Mouse (Mus musculus) forebrain, postnatal 0 days (tissue): Measurements from ENCODE around the gene Mpv17. TPM values are rescaled to one million over a fixed set of nuclear protein-coding genes. Genes with fewer than 3 reads are reported as not detected.

Experiments used
- ATAC-seq: fragments of 200-750 bp; cut with Nextera tagmentation; 2 replicates; pipeline ENCODE4 v1.8.0; 2017; ENCODE audit warnings: mild to moderate bottlenecking, moderate library complexity
- DNase-seq: peaks from one replicate; pipeline ENCODE4 v3.0.0-alpha.2; 2015
- H3K27ac ChIP-seq: fragments of 300-500 bp; sonication (generic); 2 replicates; pipeline ENCODE4 v1.5.1; 2014; ENCODE audit warnings: low read depth, mild to moderate bottlenecking, antibody characterized with exemption, low read length, moderate library complexity, mixed read lengths
- H3K27me3 ChIP-seq: fragments of 300-500 bp; sonication (generic); 2 replicates; pipeline ENCODE4 v1.6.1; 2014; ENCODE audit warnings: mild to moderate bottlenecking, low read length, mixed read lengths; ENCODE audit not compliant: insufficient read depth
- H3K36me3 ChIP-seq: fragments of 300-500 bp; sonication (generic); 2 replicates; pipeline ENCODE4 v1.6.1; 2014; ENCODE audit warnings: mild to moderate bottlenecking, moderate library complexity; ENCODE audit not compliant: insufficient read depth
- H3K4me1 ChIP-seq: fragments of 300-500 bp; sonication (generic); 2 replicates; pipeline ENCODE4 v1.6.1; 2014; ENCODE audit warnings: antibody characterized with exemption; ENCODE audit not compliant: insufficient read depth
- H3K4me2 ChIP-seq: fragments of 300-500 bp; sonication (generic); 2 replicates; pipeline ENCODE4 v1.6.1; 2014; ENCODE audit warnings: low read depth, mild to moderate bottlenecking, moderate library complexity
- H3K4me3 ChIP-seq: fragments of 300-500 bp; sonication (generic); 2 replicates; pipeline ENCODE4 v1.5.1; 2014; ENCODE audit warnings: low read depth, low read length, mixed read lengths
- H3K9ac ChIP-seq: fragments of 300-500 bp; sonication (generic); 2 replicates; pipeline ENCODE4 v1.6.1; 2014; ENCODE audit warnings: mild to moderate bottlenecking
- H3K9me3 ChIP-seq: fragments of 300-500 bp; sonication (generic); 2 replicates; pipeline ENCODE4 v1.6.1; 2016; ENCODE audit warnings: low read length
- CTCF ChIP-seq: sonication (generic); IDR thresholded peaks from 2 replicates; pipeline ENCODE4 v1.5.1; 2016; ENCODE audit warnings: antibody characterized with exemption, control low read depth, low read depth
- WGBS: fragments of 180-500 bp; shearing (Covaris S2); extraction: QIAGEN DNeasy Blood & Tissue Kit; methylation state at CpG from one replicate; pipeline ENCODE4 v1.1.7; 2014; 5-methylcytosine and 5-hydroxymethylcytosine counted together
- polyA plus RNA-seq: library from polyadenylated mRNA; unstranded; fragments of >200 nt; fragmentation: Nextera tagmentation; extraction: Ambion mirVana; gene quantifications from 2 replicates; pipeline ENCODE4 v1.2.1, GENCODE M21; 2015
- total RNA-seq: library from RNA; depleted of rRNA; stranded (reverse); fragments of >200 nt; gene quantifications from 2 replicates; pipeline ENCODE4 v1.2.3, GENCODE M21; 2014

The Mpv17 gene
- total and polyA plus RNA-seq, 2 experiments from 2014 or later: 38.7 to 40.0 TPM

DNA sequence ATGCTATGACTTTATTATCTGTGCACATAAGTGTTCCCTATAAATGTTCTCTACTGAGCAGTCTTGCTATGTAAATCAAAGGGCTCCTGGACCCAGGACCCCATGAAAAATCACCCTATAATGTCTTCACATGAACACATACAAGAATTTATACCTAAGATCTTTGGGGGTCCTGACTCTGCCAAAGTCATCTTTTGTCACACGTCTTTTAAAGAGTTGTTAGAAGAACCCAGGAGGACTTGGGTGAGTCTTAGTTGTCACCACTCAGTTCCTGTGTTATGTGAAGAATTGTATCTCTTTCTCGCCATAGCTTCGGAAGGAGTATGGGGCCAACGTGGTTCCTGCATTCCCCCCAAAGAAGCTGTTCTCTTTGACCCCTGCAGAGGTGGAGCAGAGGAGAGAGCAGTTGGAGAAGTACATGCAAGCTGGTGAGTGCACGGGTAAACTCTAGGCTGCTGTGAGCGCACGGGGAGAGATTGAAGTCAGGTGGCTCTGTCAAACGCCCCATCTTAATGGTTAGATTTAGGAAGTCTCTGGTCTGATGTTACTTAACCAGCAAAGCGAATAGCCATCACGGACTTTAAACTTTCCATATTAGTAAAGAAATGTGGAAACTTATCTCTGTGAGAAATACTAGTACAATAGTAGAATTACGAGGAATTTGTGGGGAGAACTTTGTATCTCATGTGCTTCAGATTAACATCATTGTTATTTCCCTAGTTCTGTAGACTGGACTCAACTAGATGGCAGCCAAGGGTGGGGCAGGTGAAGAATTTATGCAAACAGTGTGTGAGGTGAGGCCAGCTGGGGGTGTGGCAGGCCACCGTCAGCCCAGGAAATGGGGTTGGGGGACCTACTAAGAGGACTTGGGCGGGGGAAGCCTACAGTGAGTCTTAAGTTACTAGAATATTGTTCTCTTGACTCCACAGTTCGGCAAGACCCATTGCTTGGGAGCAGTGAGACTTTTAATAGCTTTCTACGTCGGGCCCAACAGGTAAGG is 40.7 kb upstream of the Mpv17 start:
- peaks cover 10% of the 10 kb centered on the region for H3K4me1 ChIP-seq
- no peaks in the 10 kb centered on the region for H3K9me3 ChIP-seq
- H3K4me2 ChIP-seq: no peak overlapping the region
- no peak overlapping the region for H3K27ac ChIP-seq
- H3K4me3 ChIP-seq: no peak overlapping the region
- no peak overlapping the region for H3K9ac ChIP-seq
- ATAC-seq (no peak), DNase-seq (no peak)
- WGBS: 93% methylated on average over 16 of the region's 16 CpGs
- TF ChIP-seq CTCF: no peak
- H3K27me3 ChIP-seq: no peaks in the 10 kb centered on the region
- peaks cover 66% of the 10 kb centered on the region for H3K36me3 ChIP-seq

GRCm38 (mm10) chr5:31193631-31194281 is 39.7 kb upstream of the Mpv17 start:
- 14% methylated on average over 25 of the region's 25 CpGs for WGBS
- Histone ChIP-seq H3K36me3 (peaks cover 63% of the 10 kb centered on the region), H3K4me2 (peak overlapping the region; percentile 86), H3K27me3 (no peaks in the 10 kb centered on the region), H3K9ac (peak overlapping the region; percentile 89), H3K4me1 (peaks cover 10% of the 10 kb centered on the region), H3K27ac (peak overlapping the region; percentile 92), H3K9me3 (no peaks in the 10 kb centered on the region), H3K4me3 (peak overlapping the region; percentile 86)
- ATAC-seq (no peak), DNase-seq (no peak)
- no peak for TF ChIP-seq CTCF

DNA sequence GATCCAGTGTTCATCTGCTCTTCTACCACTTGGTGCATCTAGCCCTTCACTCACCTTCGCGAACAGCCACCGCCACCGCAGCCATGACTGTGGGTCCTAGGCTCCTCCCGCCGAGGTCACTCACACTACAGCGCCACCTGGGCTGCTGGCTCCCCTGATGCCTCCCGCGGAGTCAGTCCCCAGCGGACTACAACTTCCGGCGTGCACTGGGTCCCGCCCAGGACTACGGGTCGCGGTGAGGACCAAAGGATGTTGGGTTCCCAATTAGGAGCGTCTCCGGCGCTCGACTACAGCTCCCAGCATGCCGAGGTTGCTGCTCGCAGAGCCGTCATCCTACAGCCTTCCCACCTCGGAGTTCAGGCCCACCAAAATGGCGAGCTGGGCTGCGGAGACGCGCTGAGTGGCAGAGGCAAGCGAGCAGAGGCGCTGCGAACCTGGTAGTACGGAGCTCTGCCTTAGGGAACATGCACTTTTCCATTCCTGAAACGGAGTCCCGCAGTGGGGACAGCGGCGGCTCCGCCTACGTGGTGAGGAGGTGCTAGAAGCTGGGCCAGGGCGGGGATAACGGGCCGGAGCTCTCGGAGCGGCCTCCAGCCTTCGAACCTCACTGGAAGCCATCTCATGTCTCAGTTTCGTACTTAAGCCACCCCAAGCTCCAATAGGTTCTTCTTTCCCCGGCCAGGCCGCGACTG is 39.0 kb upstream of the Mpv17 start, which contains the start of the genes Snx17 and Eif2b4:
Gene Snx17 (plus strand): TSS at position 289 of the 692 bp plus-strand sequence.
Gene Eif2b4 (minus strand): TSS at position 492 of the 692 bp plus-strand sequence.
- Histone ChIP-seq H3K27ac (peak within 1 kb of the TSS; percentile 92), H3K9me3 (no peaks in the 10 kb centered on the region), H3K36me3 (peaks cover 61% of the 10 kb centered on the region), H3K4me1 (peaks cover 10% of the 10 kb centered on the region), H3K27me3 (no peaks in the 10 kb centered on the region), H3K9ac (peak within 1 kb of the TSS; percentile 89), H3K4me3 (peak within 1 kb of the TSS; percentile 86), H3K4me2 (peak within 1 kb of the TSS; percentile 86)
- under 1% methylated on average over 48 of the region's 48 CpGs for WGBS
- TF ChIP-seq CTCF: peak; percentile 81
- peak; percentile 99 for DNase-seq
- peak; percentile 98 for ATAC-seq

- Histone ChIP-seq H3K27ac (peak overlapping the region; percentile 74), H3K4me2 (peak overlapping the region; percentile 86), H3K9me3 (no peaks in the 10 kb centered on the region), H3K4me3 (peak overlapping the region; percentile 86), H3K4me1 (peaks cover 10% of the 10 kb centered on the region), H3K36me3 (peaks cover 60% of the 10 kb centered on the region), H3K27me3 (no peaks in the 10 kb centered on the region), H3K9ac (peak overlapping the region; percentile 89)
- no peak for TF ChIP-seq CTCF
- peak; percentile 50 for ATAC-seq
- DNase-seq: no peak
- 15% methylated on average over 42 of the region's 42 CpGs for WGBS
Measured at GRCm38 (mm10) chr5:31192045-31192938, 38.2 kb upstream of the Mpv17 start.

DNA sequence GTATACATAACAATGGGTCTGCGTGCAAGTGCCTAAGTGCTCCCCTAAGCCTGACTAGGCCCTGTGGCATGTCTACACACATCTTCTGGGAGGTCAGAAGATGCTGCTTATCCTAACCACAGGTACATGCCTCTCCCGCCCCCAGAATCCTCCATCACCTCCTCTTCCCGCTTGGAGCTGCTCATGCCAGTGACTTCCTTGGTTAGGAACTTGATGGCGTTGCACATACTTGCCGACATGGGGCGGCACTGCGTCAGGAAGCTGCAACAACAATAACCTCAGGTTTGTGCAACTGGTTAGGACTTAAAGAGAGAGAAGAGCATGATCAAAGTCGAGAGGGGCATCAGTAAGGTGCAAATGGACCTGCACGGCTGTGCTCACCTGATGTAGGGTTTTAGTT is 36.1 kb upstream of the Mpv17 start:
- ATAC-seq (no peak), DNase-seq (no peak)
- Histone ChIP-seq H3K4me3 (no peak overlapping the region), H3K4me1 (peaks cover 10% of the 10 kb centered on the region), H3K4me2 (no peak overlapping the region), H3K27ac (no peak overlapping the region), H3K9me3 (no peaks in the 10 kb centered on the region), H3K9ac (no peak overlapping the region), H3K27me3 (no peaks in the 10 kb centered on the region), H3K36me3 (peaks cover 47% of the 10 kb centered on the region)
- no peak for TF ChIP-seq CTCF
- 92% methylated on average over 9 of the region's 9 CpGs for WGBS
